Mouse (Mus musculus): Measurements from ENCODE around the gene Rhov. TPM values are rescaled to one million over a fixed set of nuclear protein-coding genes. Genes with fewer than 3 reads are reported as not detected.

The Rhov gene
- polyA plus RNA-seq, 1 experiment, result 5.9 TPM

GRCm38 (mm10) chr2:119298330-119298729 is 27.3 kb upstream of the Rhov start:
- Histone ChIP-seq H3K36me3 (ENCODE audit: control insufficient read depth, insufficient read depth, low read length) (no peaks in the 10 kb centered on the region; the same call in none of the 2 replicates), H3K27me3 (replicated peaks; ENCODE audit: control insufficient read depth, insufficient read depth, low read length) (no peaks in the 10 kb centered on the region), H3K27ac (ENCODE audit: insufficient read depth, low read depth, low read length) (no peak overlapping the region), H3K4me1 (ENCODE audit: control insufficient read depth, insufficient read depth, low read length) (peaks cover 7% of the 10 kb centered on the region; the same call in 1 of the 2 replicates), H3K4me3 (ENCODE audit: insufficient read depth, low read depth, low read length) (no peak overlapping the region)
- 27% methylated on average over 5 of the region's 5 CpGs for WGBS
- TF ChIP-seq CTCF (conservative IDR thresholded peaks at IDR 0.05; ENCODE audit: insufficient read depth, insufficient read length, low read depth, low read length) (peak; percentile 90), POLR2A (IDR thresholded peaks at IDR 0.05; ENCODE audit: low read depth, low read length) (no peak)
- peak; percentile 85 for DNase-seq

- Histone ChIP-seq H3K27me3 (replicated peaks; ENCODE audit: control insufficient read depth, insufficient read depth, low read length) (no peaks in the 10 kb centered on the region), H3K27ac (ENCODE audit: insufficient read depth, low read depth, low read length) (no peak overlapping the region), H3K4me3 (ENCODE audit: insufficient read depth, low read depth, low read length) (no peak overlapping the region), H3K4me1 (ENCODE audit: control insufficient read depth, insufficient read depth, low read length) (peaks cover 7% of the 10 kb centered on the region; the same call in 1 of the 2 replicates), H3K36me3 (ENCODE audit: control insufficient read depth, insufficient read depth, low read length) (no peaks in the 10 kb centered on the region; the same call in none of the 2 replicates)
- DNase-seq, result no peak
- no peak for TF ChIP-seq CTCF (conservative IDR thresholded peaks at IDR 0.05; ENCODE audit: insufficient read depth, insufficient read length, low read depth, low read length)
- no peak for TF ChIP-seq POLR2A (IDR thresholded peaks at IDR 0.05; ENCODE audit: low read depth, low read length)
- 96% methylated on average over 19 of the region's 19 CpGs for WGBS
These were observed 26.4 kb upstream of the Rhov start for GRCm38 (mm10) chr2:119297506-119297905.

- no peak overlapping the region for H3K4me3 ChIP-seq (ENCODE audit: insufficient read depth, low read depth, low read length)
- 83% methylated on average over 12 of the region's 12 CpGs for WGBS
- H3K36me3 ChIP-seq (ENCODE audit: control insufficient read depth, insufficient read depth, low read length), result no peaks in the 10 kb centered on the region; the same call in none of the 2 replicates
- H3K27me3 ChIP-seq (replicated peaks; ENCODE audit: control insufficient read depth, insufficient read depth, low read length), result no peaks in the 10 kb centered on the region
- DNase-seq, result no peak
- peaks cover 7% of the 10 kb centered on the region; the same call in 1 of the 2 replicates for H3K4me1 ChIP-seq (ENCODE audit: control insufficient read depth, insufficient read depth, low read length)
- no peak overlapping the region for H3K27ac ChIP-seq (ENCODE audit: insufficient read depth, low read depth, low read length)
- no peak for TF ChIP-seq POLR2A (IDR thresholded peaks at IDR 0.05; ENCODE audit: low read depth, low read length)
- TF ChIP-seq CTCF (conservative IDR thresholded peaks at IDR 0.05; ENCODE audit: insufficient read depth, insufficient read length, low read depth, low read length), result no peak
These were observed 25.7 kb upstream of the Rhov start for GRCm38 (mm10) chr2:119296756-119297155.

GRCm38 (mm10) chr2:119294411-119294810 is 23.3 kb upstream of the Rhov start:
- no peak overlapping the region for H3K27ac ChIP-seq (ENCODE audit: insufficient read depth, low read depth, low read length)
- peaks cover 11% of the 10 kb centered on the region; the same call in 1 of the 2 replicates for H3K4me1 ChIP-seq (ENCODE audit: control insufficient read depth, insufficient read depth, low read length)
- H3K36me3 ChIP-seq (ENCODE audit: control insufficient read depth, insufficient read depth, low read length), result no peaks in the 10 kb centered on the region; the same call in none of the 2 replicates
- no peak overlapping the region for H3K4me3 ChIP-seq (ENCODE audit: insufficient read depth, low read depth, low read length)
- TF ChIP-seq POLR2A (IDR thresholded peaks at IDR 0.05; ENCODE audit: low read depth, low read length), result no peak
- TF ChIP-seq CTCF (conservative IDR thresholded peaks at IDR 0.05; ENCODE audit: insufficient read depth, insufficient read length, low read depth, low read length), result no peak
- WGBS, result 92% methylated on average over 18 of the region's 18 CpGs
- DNase-seq, result no peak
- H3K27me3 ChIP-seq (replicated peaks; ENCODE audit: control insufficient read depth, insufficient read depth, low read length), result no peaks in the 10 kb centered on the region

GRCm38 (mm10) chr2:119293776-119294390 is 22.8 kb upstream of the Rhov start:
- H3K4me3 ChIP-seq (ENCODE audit: insufficient read depth, low read depth, low read length), result no peak overlapping the region
- no peak for DNase-seq
- TF ChIP-seq CTCF (conservative IDR thresholded peaks at IDR 0.05; ENCODE audit: insufficient read depth, insufficient read length, low read depth, low read length) (no peak), POLR2A (IDR thresholded peaks at IDR 0.05; ENCODE audit: low read depth, low read length) (no peak)
- WGBS, result 81% methylated on average over 34 of the region's 34 CpGs
- no peaks in the 10 kb centered on the region for H3K27me3 ChIP-seq (replicated peaks; ENCODE audit: control insufficient read depth, insufficient read depth, low read length)
- H3K4me1 ChIP-seq (ENCODE audit: control insufficient read depth, insufficient read depth, low read length), result peaks cover 6% of the 10 kb centered on the region; the same call in 1 of the 2 replicates
- H3K36me3 ChIP-seq (ENCODE audit: control insufficient read depth, insufficient read depth, low read length), result no peaks in the 10 kb centered on the region; the same call in none of the 2 replicates
- no peak overlapping the region for H3K27ac ChIP-seq (ENCODE audit: insufficient read depth, low read depth, low read length)

- WGBS, result 96% methylated on average over 17 of the region's 17 CpGs
- no peak for DNase-seq
- no peaks in the 10 kb centered on the region; the same call in none of the 2 replicates for H3K36me3 ChIP-seq (ENCODE audit: control insufficient read depth, insufficient read depth, low read length)
- H3K27me3 ChIP-seq (replicated peaks; ENCODE audit: control insufficient read depth, insufficient read depth, low read length), result no peaks in the 10 kb centered on the region
- no peak for TF ChIP-seq POLR2A (IDR thresholded peaks at IDR 0.05; ENCODE audit: low read depth, low read length)
- no peak for TF ChIP-seq CTCF (conservative IDR thresholded peaks at IDR 0.05; ENCODE audit: insufficient read depth, insufficient read length, low read depth, low read length)
- no peak overlapping the region for H3K4me3 ChIP-seq (ENCODE audit: insufficient read depth, low read depth, low read length)
- no peak overlapping the region for H3K27ac ChIP-seq (ENCODE audit: insufficient read depth, low read depth, low read length)
- peaks cover 4% of the 10 kb centered on the region; the same call in 1 of the 2 replicates for H3K4me1 ChIP-seq (ENCODE audit: control insufficient read depth, insufficient read depth, low read length)
These were observed 22.2 kb upstream of the Rhov start for GRCm38 (mm10) chr2:119293311-119293710.

- Histone ChIP-seq H3K27me3 (replicated peaks; ENCODE audit: control insufficient read depth, insufficient read depth, low read length) (no peaks in the 10 kb centered on the region), H3K27ac (ENCODE audit: insufficient read depth, low read depth, low read length) (no peak overlapping the region), H3K36me3 (ENCODE audit: control insufficient read depth, insufficient read depth, low read length) (no peaks in the 10 kb centered on the region; the same call in none of the 2 replicates), H3K4me1 (ENCODE audit: control insufficient read depth, insufficient read depth, low read length) (peaks cover 5% of the 10 kb centered on the region; the same call in 1 of the 2 replicates), H3K4me3 (ENCODE audit: insufficient read depth, low read depth, low read length) (no peak overlapping the region)
- 92% methylated on average over 17 of the region's 17 CpGs for WGBS
- DNase-seq, result no peak
- TF ChIP-seq POLR2A (IDR thresholded peaks at IDR 0.05; ENCODE audit: low read depth, low read length) (no peak), CTCF (conservative IDR thresholded peaks at IDR 0.05; ENCODE audit: insufficient read depth, insufficient read length, low read depth, low read length) (no peak)
These were observed 21.8 kb upstream of the Rhov start for GRCm38 (mm10) chr2:119292852-119293251.

Data from kidney, adult 2 months (tissue).